Mouse (Mus musculus) retina, embryonic 14.5 days (tissue): ENCODE measurements around the gene A730049H05Rik.

Source experiments
- DNase-seq: peaks from one replicate; pipeline ENCODE4 v3.0.0-alpha.2; 2015; ENCODE audit warnings: low spot score

Gene A730049H05Rik

GRCm38 (mm10) chr6:92816311-92816751 lies at the start of gene A730049H05Rik:
TSS of gene A730049H05Rik (plus strand) at chr6:92816478.
- DNase-seq: peak; percentile 43

GRCm38 (mm10) chr6:92776356-92776755 lies 39.9 kb upstream of the A730049H05Rik start:
- DNase-seq: peak; percentile 83

GRCm38 (mm10) chr6:92779140-92779934 lies 36.9 kb upstream of the A730049H05Rik start:
- DNase-seq: peak; percentile 12

GRCm38 (mm10) chr6:92779935-92780205 lies 36.4 kb upstream of the A730049H05Rik start:
- no peak for DNase-seq

GRCm38 (mm10) chr6:92781446-92781845 lies 34.8 kb upstream of the A730049H05Rik start:
- DNase-seq: no peak

- peak; percentile 91 for DNase-seq
Observed at GRCm38 (mm10) chr6:92784782-92785181, 31.5 kb upstream of the A730049H05Rik start.

- peak; percentile 50 for DNase-seq
Observed at GRCm38 (mm10) chr6:92786701-92787375, 29.4 kb upstream of the A730049H05Rik start.

GRCm38 (mm10) chr6:92787376-92787712 lies 28.9 kb upstream of the A730049H05Rik start:
- DNase-seq: peak; percentile 97

GRCm38 (mm10) chr6:92793804-92794203 lies 22.5 kb upstream of the A730049H05Rik start:
- DNase-seq: no peak

GRCm38 (mm10) chr6:92801462-92801861 lies 14.8 kb upstream of the A730049H05Rik start:
- DNase-seq: no peak

- DNase-seq: no peak
Observed at GRCm38 (mm10) chr6:92802421-92802820, 13.9 kb upstream of the A730049H05Rik start.

GRCm38 (mm10) chr6:92803213-92803612 lies 13.1 kb upstream of the A730049H05Rik start:
- DNase-seq: no peak

- no peak for DNase-seq
Observed at GRCm38 (mm10) chr6:92804254-92804971, 11.9 kb upstream of the A730049H05Rik start.

- no peak for DNase-seq
Observed at GRCm38 (mm10) chr6:92809818-92810217, 6.5 kb upstream of the A730049H05Rik start.

GRCm38 (mm10) chr6:92810628-92811027 lies 5.7 kb upstream of the A730049H05Rik start:
- no peak for DNase-seq

GRCm38 (mm10) chr6:92811566-92811965 lies 4.7 kb upstream of the A730049H05Rik start:
- no peak for DNase-seq

- DNase-seq: no peak
Observed at GRCm38 (mm10) chr6:92812702-92813370, 3.4 kb upstream of the A730049H05Rik start.

- peak; percentile 73 for DNase-seq
Observed at GRCm38 (mm10) chr6:92817661-92818060, 1.4 kb downstream of the A730049H05Rik start.

GRCm38 (mm10) chr6:92821606-92822005 lies 5.3 kb downstream of the A730049H05Rik start:
- DNase-seq: peak; percentile 70

- DNase-seq: no peak
Observed at GRCm38 (mm10) chr6:92822006-92822405, 5.7 kb downstream of the A730049H05Rik start.

- peak; percentile 65 for DNase-seq
Observed at GRCm38 (mm10) chr6:92823991-92824390, 7.7 kb downstream of the A730049H05Rik start.

- no peak for DNase-seq
Observed at GRCm38 (mm10) chr6:92826561-92826960, 10.3 kb downstream of the A730049H05Rik start.
